Mouse (Mus musculus): ENCODE measurements around the gene Hexb.
"Not testable (repeated sequence)": the region's sequence is repeated elsewhere in the genome, so short reads cannot be mapped to it uniquely, and the experiment has no call there.

The Hexb gene

GRCm38 (mm10) chr13:97180113-97180828 is 17.9 kb downstream of the Hexb start:
- DNase-seq (ENCODE audit: low read depth) = no peak

DNA sequence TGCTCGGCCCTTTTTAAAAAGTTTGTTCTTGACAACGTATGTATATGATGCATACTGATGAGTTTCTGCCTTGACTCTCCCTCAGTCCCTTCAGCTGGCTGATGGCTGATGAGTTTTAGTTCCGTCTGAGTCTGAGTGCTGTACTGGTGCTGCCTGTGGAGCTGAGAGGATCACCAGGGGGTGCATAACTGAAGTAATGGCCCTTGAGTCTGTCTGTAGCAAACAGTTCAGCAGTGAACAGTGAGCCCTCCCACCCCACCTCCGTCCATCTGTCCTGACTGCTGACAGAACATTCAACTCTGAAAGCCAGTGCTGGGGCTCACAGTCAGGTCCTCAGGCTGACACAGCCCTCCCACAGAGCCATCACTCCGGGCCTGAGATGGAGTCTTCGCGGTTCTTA is 19.2 kb downstream of the Hexb start:
- no peak for DNase-seq (ENCODE audit: low read depth)

- no peak for DNase-seq (ENCODE audit: low read depth)
These were observed 21.4 kb downstream of the Hexb start for GRCm38 (mm10) chr13:97176731-97177130.

- no peak for DNase-seq (ENCODE audit: low read depth)
These were observed 22.5 kb downstream of the Hexb start for GRCm38 (mm10) chr13:97175520-97176264.

- peak; percentile 52 for DNase-seq (ENCODE audit: low read depth)
These were observed 52.3 kb downstream of the Hexb start for GRCm38 (mm10) chr13:97145834-97146233.

DNA sequence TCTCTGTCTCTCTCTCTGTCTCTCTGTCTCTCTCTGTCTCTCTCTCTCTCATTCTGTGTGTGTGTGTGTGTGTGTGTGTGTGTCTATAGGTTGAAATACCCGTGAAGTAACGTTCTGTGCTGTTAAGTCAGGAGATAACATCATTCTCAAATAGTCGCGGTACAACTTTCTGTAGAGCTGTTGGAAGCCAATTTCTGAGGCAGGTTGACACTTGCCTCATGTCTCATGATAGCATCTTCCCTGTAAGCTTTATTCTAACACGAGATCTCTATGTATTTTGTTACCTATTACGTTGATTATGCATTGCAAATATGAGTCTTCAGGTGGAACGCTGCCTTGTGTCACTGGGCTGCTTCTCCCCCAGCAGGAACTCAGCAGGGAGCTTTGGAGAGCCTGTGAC is 55.8 kb downstream of the Hexb start:
- no peak for DNase-seq (ENCODE audit: low read depth)

DNA sequence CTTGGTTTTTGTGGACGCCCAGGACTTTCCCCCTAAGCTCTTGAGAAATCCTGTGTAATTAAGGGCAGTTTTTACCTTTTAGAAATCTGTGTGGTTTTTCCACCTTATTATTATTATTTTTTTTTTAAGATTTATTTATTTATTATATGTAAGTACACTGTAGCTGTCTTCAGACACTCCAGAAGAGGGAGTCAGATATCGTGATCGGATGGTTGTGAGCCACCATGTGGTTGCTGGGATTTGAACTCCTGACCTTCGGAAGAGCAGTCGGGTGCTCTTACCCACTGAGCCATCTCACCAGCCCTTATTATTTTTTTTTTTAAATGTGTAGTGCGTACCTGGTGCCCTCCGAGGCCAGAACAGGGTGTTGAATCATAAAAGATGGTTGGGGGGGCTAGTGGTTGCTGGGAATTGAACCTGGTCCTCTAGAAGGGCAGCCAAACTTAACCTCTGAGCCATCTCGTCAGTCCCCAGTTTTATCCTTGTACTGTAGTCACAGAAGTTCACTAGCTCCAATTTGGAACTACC is 59.7 kb downstream of the Hexb start:
- not testable (repeated sequence) for DNase-seq (ENCODE audit: low read depth)

GRCm38 (mm10) chr13:97137466-97138400 is 60.4 kb downstream of the Hexb start, which contains the start of the genes Gfm2 and Nsa2:
Gene Gfm2, plus strand, starts transcription at chr13:97137937.
Gene Nsa2, minus strand, starts transcription at chr13:97137937.
- DNase-seq (ENCODE audit: low read depth) = peak; percentile 94

DNA sequence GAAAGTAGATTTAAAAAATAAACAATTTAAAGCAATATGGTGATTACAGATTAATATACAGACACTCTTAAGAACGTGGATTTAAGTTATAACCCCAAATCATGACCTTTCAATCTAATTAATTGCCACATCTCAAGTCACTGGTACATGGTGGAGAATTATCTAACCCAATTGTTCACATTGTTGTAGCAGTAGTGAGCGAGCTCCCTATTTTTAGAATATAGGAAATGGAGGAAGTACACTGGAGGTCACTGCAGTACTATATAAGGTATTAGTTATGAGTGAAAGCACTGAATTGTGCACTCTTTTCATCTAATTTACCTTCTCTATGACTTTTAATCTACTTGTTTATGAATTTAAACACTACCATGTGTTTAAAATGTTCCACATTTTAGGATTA is 67.7 kb downstream of the Hexb start:
- not testable (repeated sequence) for DNase-seq (ENCODE audit: low read depth)

DNA sequence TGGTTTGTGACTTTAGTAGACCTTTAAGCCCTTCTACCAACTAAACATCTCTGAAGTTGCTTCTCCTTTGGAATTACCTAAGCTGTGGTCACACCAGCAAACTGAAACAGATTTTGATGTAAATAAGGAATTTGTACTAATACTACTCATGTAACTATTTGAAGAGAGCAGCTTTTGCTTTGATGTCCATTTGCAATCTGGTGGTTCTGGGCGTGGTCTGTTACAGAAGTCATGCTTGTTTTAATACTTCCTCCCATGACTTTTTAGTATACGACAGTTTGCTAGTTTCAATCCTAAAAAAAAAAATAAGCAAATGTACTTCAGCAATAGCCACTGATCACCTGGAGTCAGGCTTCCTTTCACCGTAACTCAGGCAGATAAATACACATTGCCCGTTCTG is 68.5 kb downstream of the Hexb start:
- DNase-seq (ENCODE audit: low read depth) = not testable (repeated sequence)

Measured in c-Kit-positive CD71-positive TER-119-negative erythroid progenitor cells, embryonic 14.5 days (primary cell).